Mouse (Mus musculus): ENCODE results near the gene Ccdc57.

Gene Ccdc57

GRCm38 (mm10) chr11:120951731-120952730, 19.4 kb upstream of the Ccdc57 start:
- DNase-seq (ENCODE audit: low spot score in 2 of 2): no peak

GRCm38 (mm10) chr11:120951237-120951636, 18.6 kb upstream of the Ccdc57 start:
- no peak for DNase-seq (ENCODE audit: low spot score in 2 of 2)

- DNase-seq (ENCODE audit: low spot score in 2 of 2): peak; percentile 43 to 46
Observed at GRCm38 (mm10) chr11:120950281-120951202, 17.9 kb upstream of the Ccdc57 start.

- DNase-seq (ENCODE audit: low spot score in 2 of 2): no peak
Observed at GRCm38 (mm10) chr11:120949863-120950262, 17.2 kb upstream of the Ccdc57 start.

- peak in 1 of 2 experiments; percentile 22 for DNase-seq (ENCODE audit: low spot score in 2 of 2)
Observed at GRCm38 (mm10) chr11:120948861-120949851, 16.5 kb upstream of the Ccdc57 start.

GRCm38 (mm10) chr11:120948328-120948727, 15.7 kb upstream of the Ccdc57 start, which contains the start of gene Slc16a3:
Slc16a3 (plus strand) TSS chr11:120948480.
- DNase-seq (ENCODE audit: low spot score in 2 of 2): no peak

- no peak for DNase-seq (ENCODE audit: low spot score in 2 of 2)
Observed at GRCm38 (mm10) chr11:120945926-120946325, 13.3 kb upstream of the Ccdc57 start.

- no peak for DNase-seq (ENCODE audit: low spot score in 2 of 2)
Observed at GRCm38 (mm10) chr11:120945266-120945665, 12.6 kb upstream of the Ccdc57 start.

- no peak for DNase-seq (ENCODE audit: low spot score in 2 of 2)
Observed at GRCm38 (mm10) chr11:120940959-120941358, 8.3 kb upstream of the Ccdc57 start.

- no peak for DNase-seq (ENCODE audit: low spot score in 2 of 2)
Observed at GRCm38 (mm10) chr11:120939712-120940341, 7.2 kb upstream of the Ccdc57 start.

- no peak for DNase-seq (ENCODE audit: low spot score in 2 of 2)
Observed at GRCm38 (mm10) chr11:120938795-120939194, 6.1 kb upstream of the Ccdc57 start.

GRCm38 (mm10) chr11:120937976-120938375, 5.3 kb upstream of the Ccdc57 start:
- DNase-seq (ENCODE audit: low spot score in 2 of 2): no peak

- DNase-seq (ENCODE audit: low spot score in 2 of 2): no peak
Observed at GRCm38 (mm10) chr11:120931479-120931878, 1.2 kb downstream of the Ccdc57 start.

GRCm38 (mm10) chr11:120928468-120928867, 4.2 kb downstream of the Ccdc57 start:
- no peak for DNase-seq (ENCODE audit: low spot score in 2 of 2)

GRCm38 (mm10) chr11:120922528-120922927, 10.1 kb downstream of the Ccdc57 start:
- DNase-seq (ENCODE audit: low spot score in 2 of 2): no peak

- DNase-seq (ENCODE audit: low spot score in 2 of 2): no peak
Observed at GRCm38 (mm10) chr11:120917756-120918155, 14.9 kb downstream of the Ccdc57 start.

GRCm38 (mm10) chr11:120916477-120916876, 16.2 kb downstream of the Ccdc57 start:
- peak; percentile 34 to 35 for DNase-seq (ENCODE audit: low spot score in 2 of 2)

GRCm38 (mm10) chr11:120913796-120914195, 18.9 kb downstream of the Ccdc57 start:
- DNase-seq (ENCODE audit: low spot score in 2 of 2): no peak

- DNase-seq (ENCODE audit: low spot score in 2 of 2): peak; percentile 58 to 81
Observed at GRCm38 (mm10) chr11:120905430-120905873, 27.2 kb downstream of the Ccdc57 start.

GRCm38 (mm10) chr11:120904561-120904960, 28.1 kb downstream of the Ccdc57 start:
- no peak for DNase-seq (ENCODE audit: low spot score in 2 of 2)

Measured in thymus, postnatal 10 days (tissue).